Mouse (Mus musculus): Measurements from ENCODE around the gene Arid3b. TPM values are rescaled to one million over a fixed set of nuclear protein-coding genes. Genes with fewer than 3 reads are reported as not detected.
"Not testable (repeated sequence)": the region's sequence is repeated elsewhere in the genome, so short reads cannot be mapped to it uniquely, and the experiment has no call there.

The Arid3b gene
- 12.3 and 12.8 TPM in 2 replicates for polyA plus RNA-seq (2015; fragmentation: Nextera tagmentation; extraction: Ambion mirVana)

DNA sequence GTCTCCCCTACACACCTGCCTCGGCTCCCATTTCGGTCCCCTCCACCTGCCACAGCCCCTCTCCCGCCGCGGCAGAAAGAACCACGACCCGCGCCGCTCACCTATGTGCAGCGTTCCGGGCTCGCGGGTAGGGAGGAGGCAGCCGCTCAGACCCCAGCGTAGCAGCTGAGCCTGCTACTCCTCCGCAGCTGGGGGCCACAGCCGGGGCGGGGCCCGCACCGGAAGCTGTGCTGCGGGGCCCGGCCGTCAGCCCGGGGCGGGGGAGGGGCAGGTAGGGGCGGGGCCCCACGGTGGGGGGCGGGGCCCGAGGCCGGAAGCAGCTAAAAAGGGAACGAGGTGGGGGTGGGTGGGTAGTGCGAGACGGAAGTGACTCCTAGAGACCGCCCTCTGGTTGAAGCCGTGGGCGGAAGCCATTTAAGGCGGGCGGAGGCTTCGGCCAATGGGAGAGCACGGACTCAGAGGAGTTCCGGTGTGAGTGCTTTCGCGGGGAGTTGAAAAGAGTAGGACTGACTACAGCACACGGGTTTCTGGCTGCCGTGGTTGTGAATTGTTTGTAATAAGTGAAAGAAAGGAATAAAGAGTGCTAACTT, at the start of gene Arid3b:
Gene Arid3b, minus strand, starts transcription at position 213 of the 590 bp plus-strand sequence.
- Histone ChIP-seq H3K27ac (peak within 1 kb of the TSS; percentile 66), H3K36me3 (ENCODE audit: poor library complexity, severe bottlenecking) (peaks cover 9% of the 10 kb centered on the region), H3K4me1 (peaks cover 31% of the 10 kb centered on the region), H3K9me3 (replicated peaks) (no peaks in the 10 kb centered on the region), H3K9ac (peak within 1 kb of the TSS; percentile 87), H3K27me3 (peaks cover 12% of the 10 kb centered on the region), H3K4me3 (peak within 1 kb of the TSS; percentile 83), H3K4me2 (peak within 1 kb of the TSS; percentile 77)
- WGBS = under 1% methylated on average over 32 of the region's 45 CpGs
- peak; percentile 100 for ATAC-seq

DNA sequence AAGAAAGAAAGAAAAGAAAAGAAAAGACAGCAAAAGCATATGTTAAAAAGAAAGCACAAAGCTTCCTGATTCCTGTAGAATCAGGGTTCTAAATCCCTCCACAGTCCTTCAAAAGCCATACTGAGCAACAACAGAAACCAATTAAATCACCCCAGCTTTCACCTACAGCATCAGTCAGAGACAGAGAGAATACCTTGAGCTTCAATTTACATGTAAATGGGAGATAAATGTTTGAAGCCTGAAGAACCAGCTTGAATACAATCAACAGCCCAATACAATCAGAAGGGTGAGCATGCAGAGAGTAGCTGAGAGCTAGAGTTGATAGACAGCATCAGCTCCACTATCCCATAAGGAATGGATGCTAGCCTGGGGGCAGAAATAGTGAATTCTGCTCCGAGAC, 46.8 kb upstream of the Arid3b start:
- whole genome bisulfite sequencing = 47% methylated on average over 1 of the region's 1 CpGs
- Histone ChIP-seq H3K4me2 (no peak overlapping the region), H3K9ac (no peak overlapping the region), H3K36me3 (ENCODE audit: poor library complexity, severe bottlenecking) (no peaks in the 10 kb centered on the region), H3K27ac (no peak overlapping the region), H3K4me3 (no peak overlapping the region), H3K9me3 (replicated peaks) (no peaks in the 10 kb centered on the region), H3K4me1 (peaks cover 4% of the 10 kb centered on the region; the same call in 1 of the 2 replicates), H3K27me3 (0 out of 2 replicates have a peak, but pooled peaks cover 4% of the 10 kb centered on the region)
- no peak for ATAC-seq

DNA sequence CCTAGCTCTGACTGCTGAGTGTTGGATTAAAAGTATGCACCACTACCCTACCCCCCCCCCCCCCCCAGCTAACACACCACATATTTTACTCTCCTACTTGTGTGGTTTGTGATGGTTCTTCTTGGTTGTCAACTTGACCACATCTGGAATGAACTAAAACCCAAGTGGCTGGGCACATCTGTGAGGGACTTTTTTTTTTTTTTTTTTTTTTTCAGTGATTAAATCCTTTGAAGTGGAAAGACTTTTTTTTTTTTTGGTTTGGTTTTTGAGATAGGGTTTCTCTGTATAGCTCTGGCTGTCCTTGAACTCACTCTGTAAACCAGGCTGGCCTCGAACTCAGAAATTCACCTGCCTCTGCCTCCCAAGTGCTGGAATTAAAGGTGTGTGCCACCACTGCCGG, 45.2 kb upstream of the Arid3b start:
- H3K4me1 ChIP-seq; H3K9me3 ChIP-seq (replicated peaks); H3K4me2 ChIP-seq; H3K4me3 ChIP-seq; H3K27me3 ChIP-seq; H3K27ac ChIP-seq; H3K36me3 ChIP-seq (ENCODE audit: poor library complexity, severe bottlenecking); H3K9ac ChIP-seq; ATAC-seq: not testable (repeated sequence)
- 90% methylated on average over 2 of the region's 2 CpGs for WGBS

- no peak overlapping the region for H3K9ac ChIP-seq
- H3K36me3 ChIP-seq (ENCODE audit: poor library complexity, severe bottlenecking) = no peaks in the 10 kb centered on the region
- no peak for ATAC-seq
- H3K4me1 ChIP-seq = peaks cover 4% of the 10 kb centered on the region; the same call in 1 of the 2 replicates
- WGBS = 8% methylated on average over 4 of the region's 4 CpGs
- 0 out of 2 replicates have a peak, but pooled peaks cover 4% of the 10 kb centered on the region for H3K27me3 ChIP-seq
- no peak overlapping the region for H3K27ac ChIP-seq
- H3K4me2 ChIP-seq = no peak overlapping the region
- H3K9me3 ChIP-seq (replicated peaks) = no peaks in the 10 kb centered on the region
- H3K4me3 ChIP-seq = no peak overlapping the region
These were observed 43.7 kb upstream of the Arid3b start for GRCm38 (mm10) chr9:57880278-57880677.

DNA sequence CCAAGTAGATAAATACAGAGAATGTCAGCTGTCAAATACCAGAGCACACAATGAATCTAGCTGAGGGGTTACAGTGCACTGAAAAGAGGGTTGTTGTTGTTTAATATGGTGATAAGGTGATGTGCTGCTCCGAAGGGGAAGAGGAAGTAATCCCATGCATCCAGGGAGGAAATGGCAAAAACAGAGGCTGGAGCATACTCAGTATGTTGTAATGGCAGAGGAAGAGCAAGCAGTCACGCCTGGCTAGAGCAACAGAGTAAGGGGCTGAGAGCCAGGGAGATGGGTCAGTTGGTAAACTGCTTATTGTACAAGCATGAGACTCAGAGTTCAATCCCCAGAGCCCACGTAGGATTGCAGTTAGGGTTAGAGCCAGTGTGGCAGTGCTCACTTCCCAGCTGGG, 42.6 kb upstream of the Arid3b start:
- Histone ChIP-seq H3K4me2 (no peak overlapping the region), H3K9ac (no peak overlapping the region), H3K4me3 (no peak overlapping the region), H3K9me3 (replicated peaks) (no peaks in the 10 kb centered on the region), H3K36me3 (ENCODE audit: poor library complexity, severe bottlenecking) (no peaks in the 10 kb centered on the region), H3K4me1 (peaks cover 4% of the 10 kb centered on the region; the same call in 1 of the 2 replicates), H3K27me3 (0 out of 2 replicates have a peak, but pooled peaks cover under 1% of the 10 kb centered on the region), H3K27ac (no peak overlapping the region)
- 77% methylated on average over 3 of the region's 3 CpGs for WGBS
- no peak for ATAC-seq

GRCm38 (mm10) chr9:57874994-57875393, 38.4 kb upstream of the Arid3b start:
- WGBS = 75% methylated on average over 3 of the region's 3 CpGs
- H3K9me3 ChIP-seq (replicated peaks) = no peaks in the 10 kb centered on the region
- 0 out of 2 replicates have a peak, but pooled peaks cover 3% of the 10 kb centered on the region for H3K27me3 ChIP-seq
- H3K4me1 ChIP-seq = no peaks in the 10 kb centered on the region
- H3K27ac ChIP-seq = no peak overlapping the region
- no peak for ATAC-seq
- H3K4me3 ChIP-seq = no peak overlapping the region
- no peaks in the 10 kb centered on the region for H3K36me3 ChIP-seq (ENCODE audit: poor library complexity, severe bottlenecking)
- H3K9ac ChIP-seq = no peak overlapping the region
- no peak overlapping the region for H3K4me2 ChIP-seq

DNA sequence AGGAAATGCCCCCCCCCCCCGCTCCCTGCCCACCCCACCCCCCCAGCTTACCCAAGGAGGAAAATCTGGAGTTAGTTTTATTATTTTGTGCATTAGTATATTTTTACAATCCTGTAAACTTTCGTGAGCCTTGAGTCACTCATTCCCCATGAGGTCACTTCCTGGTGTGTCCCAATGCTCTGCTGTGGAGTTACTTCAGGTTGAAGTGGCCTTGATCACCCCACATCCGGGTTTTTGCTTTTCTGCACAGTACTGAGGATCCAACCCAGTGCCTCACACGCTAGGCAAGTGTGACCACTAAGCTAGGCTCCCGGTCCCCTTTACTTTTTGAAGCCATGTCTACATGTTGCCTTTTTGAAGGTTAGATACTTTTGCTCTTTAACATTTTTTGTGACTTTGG, 37.5 kb upstream of the Arid3b start:
- Histone ChIP-seq H3K36me3 (ENCODE audit: poor library complexity, severe bottlenecking) (no peaks in the 10 kb centered on the region), H3K9ac (no peak overlapping the region), H3K4me2 (no peak overlapping the region), H3K9me3 (replicated peaks) (no peaks in the 10 kb centered on the region), H3K27me3 (0 out of 2 replicates have a peak, but pooled peaks cover 3% of the 10 kb centered on the region), H3K4me1 (no peaks in the 10 kb centered on the region), H3K4me3 (no peak overlapping the region), H3K27ac (no peak overlapping the region)
- WGBS = 77% methylated on average over 5 of the region's 5 CpGs
- ATAC-seq = no peak

DNA sequence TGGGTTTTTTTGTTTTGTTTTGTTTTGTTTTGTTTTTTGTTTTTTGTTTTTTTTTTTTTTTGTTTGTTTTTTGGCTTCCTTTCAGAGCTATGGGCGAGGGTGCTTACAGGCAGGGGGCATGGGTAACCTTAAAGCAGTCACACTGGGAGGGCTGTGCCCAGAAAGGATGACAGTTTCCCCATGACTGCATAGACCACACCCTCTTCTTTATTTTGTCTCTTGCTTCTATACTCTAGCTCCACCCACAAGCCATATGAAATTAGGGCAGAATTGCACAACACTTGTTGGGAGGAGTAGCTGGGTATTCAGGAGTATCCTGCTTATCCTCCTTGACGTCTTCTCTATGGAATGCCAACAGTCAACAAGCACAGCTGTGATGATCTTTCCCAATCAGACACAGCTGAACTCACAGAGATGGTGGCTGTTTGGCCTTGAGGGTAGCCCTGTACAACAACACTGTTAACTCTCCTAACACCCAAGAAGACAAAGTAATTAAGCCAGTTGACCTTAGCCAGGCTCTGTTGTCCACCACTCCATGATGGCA, 33.8 kb upstream of the Arid3b start:
- peaks cover 15% of the 10 kb centered on the region; the same call in 1 of the 2 replicates for H3K27me3 ChIP-seq
- H3K9ac ChIP-seq = no peak overlapping the region
- no peak for ATAC-seq
- WGBS = 49% methylated on average over 2 of the region's 2 CpGs
- H3K4me2 ChIP-seq = no peak overlapping the region
- H3K36me3 ChIP-seq (ENCODE audit: poor library complexity, severe bottlenecking) = no peaks in the 10 kb centered on the region
- no peaks in the 10 kb centered on the region for H3K9me3 ChIP-seq (replicated peaks)
- H3K27ac ChIP-seq = no peak overlapping the region
- H3K4me3 ChIP-seq = no peak overlapping the region
- no peaks in the 10 kb centered on the region for H3K4me1 ChIP-seq

DNA sequence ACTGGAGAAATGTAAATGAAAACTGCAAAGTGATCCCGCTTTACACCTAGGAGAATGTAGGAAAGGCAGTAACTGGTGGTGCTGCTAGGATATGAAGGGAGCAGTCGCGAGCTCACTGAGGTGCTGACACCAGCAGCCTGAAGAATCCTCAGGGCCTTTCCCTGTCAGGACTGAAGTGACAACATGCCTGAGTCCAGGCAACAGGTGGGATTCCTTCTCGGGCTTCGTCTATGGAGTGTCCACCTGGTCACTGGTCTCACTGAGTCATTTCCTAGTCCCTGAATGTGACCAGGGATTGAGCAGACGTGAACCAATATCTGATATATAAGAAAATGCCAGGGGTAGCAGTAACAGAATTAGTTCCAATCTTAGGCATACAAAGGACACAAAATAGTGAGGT, 32.2 kb upstream of the Arid3b start:
- no peak overlapping the region for H3K27ac ChIP-seq
- H3K9me3 ChIP-seq (replicated peaks) = no peaks in the 10 kb centered on the region
- no peak for ATAC-seq
- H3K36me3 ChIP-seq (ENCODE audit: poor library complexity, severe bottlenecking) = no peaks in the 10 kb centered on the region
- peaks cover 18% of the 10 kb centered on the region; the same call in 1 of the 2 replicates for H3K27me3 ChIP-seq
- H3K4me2 ChIP-seq = no peak overlapping the region
- no peak overlapping the region for H3K4me3 ChIP-seq
- no peak overlapping the region for H3K9ac ChIP-seq
- no peaks in the 10 kb centered on the region for H3K4me1 ChIP-seq
- 88% methylated on average over 6 of the region's 6 CpGs for WGBS

GRCm38 (mm10) chr9:57867880-57868279, 31.3 kb upstream of the Arid3b start:
- H3K4me3 ChIP-seq = no peak overlapping the region
- H3K9ac ChIP-seq = no peak overlapping the region
- 0 out of 2 replicates have a peak, but pooled peaks cover under 1% of the 10 kb centered on the region for H3K4me1 ChIP-seq
- H3K27ac ChIP-seq = no peak overlapping the region
- H3K4me2 ChIP-seq = no peak overlapping the region
- H3K27me3 ChIP-seq = peaks cover 19% of the 10 kb centered on the region; the same call in 1 of the 2 replicates
- H3K36me3 ChIP-seq (ENCODE audit: poor library complexity, severe bottlenecking) = no peaks in the 10 kb centered on the region
- 85% methylated on average over 5 of the region's 5 CpGs for WGBS
- no peaks in the 10 kb centered on the region for H3K9me3 ChIP-seq (replicated peaks)
- no peak for ATAC-seq

DNA sequence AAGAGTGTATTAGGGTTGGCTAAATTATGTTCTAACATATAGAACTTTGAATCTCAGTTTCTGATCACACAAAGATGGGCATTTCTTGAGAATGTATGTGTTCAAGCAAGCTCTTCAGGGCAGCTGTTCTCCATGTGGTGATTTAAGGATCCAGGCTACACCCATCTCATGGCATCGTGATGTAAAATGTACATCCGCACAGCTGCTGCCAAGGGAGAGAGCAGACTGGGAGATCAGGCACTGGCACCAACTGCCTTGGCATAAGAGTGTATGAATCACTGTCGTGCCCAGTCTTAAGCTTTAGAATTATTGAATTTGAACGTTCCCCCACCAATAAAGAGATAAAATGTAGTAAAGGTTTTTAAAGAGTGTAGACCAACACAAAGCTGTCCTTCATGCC, 30.6 kb upstream of the Arid3b start:
- H3K4me2 ChIP-seq = no peak overlapping the region
- no peaks in the 10 kb centered on the region for H3K9me3 ChIP-seq (replicated peaks)
- peaks cover 19% of the 10 kb centered on the region; the same call in 1 of the 2 replicates for H3K27me3 ChIP-seq
- no peak overlapping the region for H3K9ac ChIP-seq
- WGBS = 91% methylated on average over 4 of the region's 4 CpGs
- peaks cover 7% of the 10 kb centered on the region for H3K4me1 ChIP-seq
- no peak for ATAC-seq
- no peak overlapping the region for H3K4me3 ChIP-seq
- H3K36me3 ChIP-seq (ENCODE audit: poor library complexity, severe bottlenecking) = no peaks in the 10 kb centered on the region
- no peak overlapping the region for H3K27ac ChIP-seq

- peaks cover 14% of the 10 kb centered on the region for H3K4me1 ChIP-seq
- no peak overlapping the region for H3K4me2 ChIP-seq
- H3K36me3 ChIP-seq (ENCODE audit: poor library complexity, severe bottlenecking) = no peaks in the 10 kb centered on the region
- H3K4me3 ChIP-seq = no peak overlapping the region
- H3K9ac ChIP-seq = no peak overlapping the region
- no peak for ATAC-seq
- H3K27ac ChIP-seq = no peak overlapping the region
- H3K27me3 ChIP-seq = peaks cover 19% of the 10 kb centered on the region; the same call in 1 of the 2 replicates
- 90% methylated on average over 7 of the region's 7 CpGs for WGBS
- no peaks in the 10 kb centered on the region for H3K9me3 ChIP-seq (replicated peaks)
These were observed 29.9 kb upstream of the Arid3b start for GRCm38 (mm10) chr9:57866530-57866929.
